Mouse (Mus musculus) embryonic fibroblast, embryonic 13.5 days (primary cell): ENCODE measurements around the gene Chchd3.

Experiments
- CTCF ChIP-seq: IDR thresholded peaks from 2 replicates; pipeline ENCODE4 v1.5.1; 2011; ENCODE audit warnings: mild to moderate bottlenecking, control low read depth, low read length, moderate library complexity, borderline replicate concordance; ENCODE audit not compliant: insufficient read depth
- POLR2A ChIP-seq: IDR thresholded peaks from 2 replicates; pipeline ENCODE4 v1.6.1; 2011; ENCODE audit warnings: low read depth, mild to moderate bottlenecking, control low read depth, low read length, moderate library complexity

DNA sequence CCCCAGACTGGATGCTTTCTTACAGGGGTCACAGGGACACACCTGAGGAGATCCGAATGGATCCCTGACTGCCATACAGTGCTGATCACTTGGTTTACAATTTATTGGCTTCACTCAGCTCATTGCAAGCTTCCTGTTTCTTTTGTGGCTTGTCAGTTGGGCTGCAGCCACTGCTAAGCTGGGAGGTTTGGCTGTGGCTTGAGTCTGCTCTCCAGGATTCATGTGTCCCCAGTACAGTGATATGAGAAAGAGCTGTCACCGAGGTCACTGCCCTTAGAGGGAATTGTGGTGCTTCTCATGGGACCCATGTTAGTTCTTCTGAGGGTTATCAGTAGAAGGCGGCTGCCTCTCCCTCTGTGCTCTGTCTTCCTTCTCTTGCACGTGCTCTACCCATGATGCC, 277.0 kb downstream of the Chchd3 start:
- TF ChIP-seq CTCF = no peak
- TF ChIP-seq POLR2A = no peak
